Mouse (Mus musculus): Measurements from ENCODE around the gene Gstm1. TPM values are rescaled to one million over a fixed set of nuclear protein-coding genes. Genes with fewer than 3 reads are reported as not detected.

Gene Gstm1
- 27.7 and 72.8 TPM in 2 replicates for polyA plus RNA-seq (2012; ENCODE audit: low replicate concordance)

DNA sequence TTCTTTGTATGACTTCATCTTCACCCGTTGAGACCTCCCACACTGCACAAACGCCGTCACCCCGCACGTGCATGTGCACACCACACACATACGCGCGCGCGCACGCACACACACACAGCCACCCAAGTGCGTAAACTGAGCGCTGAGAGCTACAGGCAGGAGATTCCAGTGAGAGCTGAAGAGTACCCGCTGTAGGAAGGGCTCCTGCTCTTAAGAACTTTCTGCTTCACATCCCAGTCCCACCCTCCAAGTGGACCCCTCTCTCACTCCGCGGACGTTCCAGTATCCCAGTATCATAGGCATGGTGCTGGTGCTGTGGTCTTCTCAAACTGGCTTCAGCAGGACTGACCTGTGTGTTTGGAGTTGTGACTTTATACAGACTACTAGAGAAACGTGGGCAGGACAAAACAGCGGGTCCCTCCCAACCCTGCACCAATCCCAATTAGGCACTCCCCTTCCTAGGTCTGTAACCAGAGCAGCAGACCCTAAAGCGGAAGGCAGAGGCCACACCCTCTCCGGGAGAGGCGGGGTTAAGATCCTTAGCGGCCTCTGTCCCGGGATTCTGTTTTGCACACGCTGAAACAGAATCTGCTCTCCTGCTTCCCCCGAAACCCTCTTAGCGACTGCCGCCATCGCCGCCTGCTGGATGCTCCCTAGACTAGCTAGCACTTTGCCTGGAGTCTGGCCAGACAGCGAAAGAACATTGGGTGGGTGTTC lies at the start of gene Gstm1:
Gene Gstm1, minus strand, starts transcription at position 501 of the 717 bp plus-strand sequence.

DNA sequence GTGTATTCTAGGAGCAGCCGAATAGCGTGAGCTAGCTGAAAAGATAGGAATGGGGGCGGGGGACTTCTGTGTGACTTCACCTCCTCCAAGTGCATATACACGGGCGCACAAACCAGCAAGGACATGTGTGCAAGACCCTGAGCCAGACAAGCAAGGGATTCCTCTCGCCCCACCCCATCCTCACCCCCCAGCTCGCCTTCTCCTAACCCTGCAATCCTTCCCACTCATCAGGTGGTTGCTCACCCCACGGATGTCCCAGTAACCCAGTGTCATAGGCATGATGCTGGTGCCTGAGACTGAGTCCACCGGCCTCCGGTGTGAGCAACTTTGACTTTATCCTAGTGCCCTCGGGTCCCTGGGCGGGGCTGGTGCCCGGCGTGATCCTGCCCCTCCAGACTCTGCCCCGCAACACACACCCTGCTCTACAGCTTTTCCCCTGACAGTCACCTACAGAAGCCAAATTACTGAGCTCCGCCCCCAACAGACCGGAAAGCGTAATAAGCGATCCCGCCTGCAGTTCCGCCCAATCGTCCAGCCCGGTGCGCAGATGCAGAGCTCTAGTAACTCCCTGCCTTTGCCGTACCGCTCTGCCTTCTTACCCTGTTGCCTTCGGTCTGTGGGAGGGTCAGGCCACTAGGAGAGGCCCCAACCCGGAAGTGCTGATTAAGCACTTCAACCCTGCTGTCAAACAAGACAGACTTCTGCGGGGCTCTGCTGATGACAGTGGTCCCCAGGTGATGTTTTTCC lies 26.8 kb upstream of the Gstm1 start, which contains the start of gene Gstm4:
Gene Gstm4, minus strand, starts transcription at position 501 of the 747 bp plus-strand sequence.

GRCm38 (mm10) chr3:107986041-107986562 lies 31.7 kb downstream of the Gstm1 start, which contains the start of gene Gstm2:
Gene Gstm2 (minus strand): TSS chr3:107986453.

DNA sequence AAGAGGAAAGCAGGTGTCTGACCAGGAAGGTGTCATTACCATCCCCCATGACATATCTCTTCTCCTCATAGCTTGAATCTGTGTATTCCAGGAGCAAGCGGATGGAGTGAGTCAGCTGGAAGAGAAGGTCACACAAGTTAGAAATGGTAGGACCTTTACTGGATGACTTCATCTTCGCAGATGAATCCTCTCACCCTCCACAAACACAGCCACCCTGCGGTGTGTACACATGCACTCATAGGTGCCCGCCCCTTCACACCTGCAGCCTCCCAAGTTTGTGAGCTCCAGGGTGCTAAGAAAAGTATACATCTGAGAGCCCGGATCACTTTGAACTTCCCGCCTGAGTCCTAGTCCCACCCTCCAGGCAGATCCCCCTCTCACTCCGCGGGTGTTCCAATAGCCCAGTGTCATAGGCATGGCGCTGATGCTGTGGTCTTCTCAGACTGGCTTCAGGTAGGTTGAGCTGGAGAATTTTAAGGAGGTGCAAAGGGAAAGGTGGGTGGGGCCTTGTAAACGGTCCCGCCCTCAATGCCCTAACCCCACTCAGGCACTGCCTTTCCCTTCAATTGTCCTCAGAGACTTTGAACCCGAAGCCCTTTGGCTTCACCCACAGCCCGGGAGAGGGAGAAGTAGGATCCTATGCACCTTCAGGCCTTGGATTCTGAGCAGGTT lies 48.9 kb downstream of the Gstm1 start, which contains the start of gene Gstm3:
Gene Gstm3, minus strand, starts transcription at position 560 of the 672 bp plus-strand sequence.

Other genes with a start within 250 kb of the Gstm1 start
- not detected in 2 replicates for gene Eps8l3, start 140.7 kb downstream of the Gstm1 start, polyA plus RNA-seq (2012; ENCODE audit: low replicate concordance)
- gene Gstm5, start 122.2 kb downstream of the Gstm1 start, polyA plus RNA-seq (2012; ENCODE audit: low replicate concordance): 2.0 and 4.0 TPM in 2 replicates
- gene Gstm7, start 86.2 kb downstream of the Gstm1 start, polyA plus RNA-seq (2012; ENCODE audit: low replicate concordance): 0.51 TPM in 1 of 2 replicates, not detected in the other
- gene Gstm6, start 74.2 kb downstream of the Gstm1 start, polyA plus RNA-seq (2012; ENCODE audit: low replicate concordance): not detected in 2 replicates
- gene Gstm3, start 48.7 kb downstream of the Gstm1 start, polyA plus RNA-seq (2012; ENCODE audit: low replicate concordance): not detected in 2 replicates
- gene Gstm2, start 31.5 kb downstream of the Gstm1 start, polyA plus RNA-seq (2012; ENCODE audit: low replicate concordance): 0.40 TPM in 1 of 2 replicates, not detected in the other
- 0.34 and 0.51 TPM in 2 replicates for gene Gstm4, start 26.9 kb upstream of the Gstm1 start, polyA plus RNA-seq (2012; ENCODE audit: low replicate concordance)
- 64.7 and 77.9 TPM in 2 replicates for gene Ampd2, start 68.7 kb upstream of the Gstm1 start, polyA plus RNA-seq (2012; ENCODE audit: low replicate concordance)
- 0.16 TPM in 1 of 2 replicates, not detected in the other for gene Gnat2, start 74.8 kb upstream of the Gstm1 start, polyA plus RNA-seq (2012; ENCODE audit: low replicate concordance)
- gene Gnai3, start 128.2 kb upstream of the Gstm1 start, polyA plus RNA-seq (2012; ENCODE audit: low replicate concordance): 5.1 and 5.2 TPM in 2 replicates
- not detected in 2 replicates for gene Gpr61, start 136.9 kb upstream of the Gstm1 start, polyA plus RNA-seq (2012; ENCODE audit: low replicate concordance)
- 1.5 and 3.8 TPM in 2 replicates for gene Amigo1, start 168.4 kb upstream of the Gstm1 start, polyA plus RNA-seq (2012; ENCODE audit: low replicate concordance)
- 2.9 and 8.8 TPM in 2 replicates for gene Cyb561d1, start 183.2 kb upstream of the Gstm1 start, polyA plus RNA-seq (2012; ENCODE audit: low replicate concordance)
- 9.1 and 20.2 TPM in 2 replicates for gene Atxn7l2, start 193.0 kb upstream of the Gstm1 start, polyA plus RNA-seq (2012; ENCODE audit: low replicate concordance)
- not detected in 2 replicates for gene Sypl2, start 208.7 kb upstream of the Gstm1 start, polyA plus RNA-seq (2012; ENCODE audit: low replicate concordance)
- gene Psma5, start 239.0 kb upstream of the Gstm1 start, polyA plus RNA-seq (2012; ENCODE audit: low replicate concordance): 2.5 and 4.8 TPM in 2 replicates